16 mouse cellular contexts compared by ENCODE assay signal in genomic region chr10:39611234-39611633, GRCm38 (mm10). TPM values are rescaled to one million over a fixed set of nuclear protein-coding genes. Genes with fewer than 3 reads are reported as not detected.
DNase-seq lines count a peak whose midpoint lies in the region; ATAC-seq and TF ChIP-seq lines count a peak whose summit lies in the region.
"Had no signal": no experiment of that assay in that cellular context is flagged by ENCODE, and none has a peak within 500 bp of the region (broad histone marks: within the 10 kb centered on the region; RNA-seq: fewer than 3 reads in every experiment).

No protein-coding gene starts in this region.

- DNase-seq in kidney, adult 2 months = no peak
- peak; percentile 52 for DNase-seq in lung, postnatal 0 days (ENCODE audit: low spot score)
- no peak for DNase-seq in adrenal gland, adult 2 months
- DNase-seq in hindbrain, embryonic 14.5 days (ENCODE audit: low spot score) = no peak
- DNase-seq: cerebellum, adult 11-12 months; cerebellum, postnatal 36 days; heart, adult 2 months; heart, postnatal 14 days had no signal

- peaks cover 26% of the 10 kb centered on the region for H3K4me1 ChIP-seq in kidney, embryonic 16.5 days (ENCODE audit: insufficient read depth, low read length)
- H3K4me1 ChIP-seq in kidney, adult 2 months (ENCODE audit: control insufficient read depth, insufficient read depth, low read length) = peaks cover 20% of the 10 kb centered on the region
- peaks cover 23% of the 10 kb centered on the region for H3K4me1 ChIP-seq in intestine, embryonic 15.5 days (replicated peaks)
- H3K4me1 ChIP-seq in lung, postnatal 0 days (ENCODE audit: insufficient read depth, low read depth, low read length) = peaks cover 14% of the 10 kb centered on the region; the same call in 1 of the 2 replicates
- peaks cover 37% of the 10 kb centered on the region for H3K4me1 ChIP-seq in stomach, embryonic 16.5 days (ENCODE audit: control insufficient read depth, insufficient read depth, low read length)
- H3K4me1 ChIP-seq in hindbrain, embryonic 14.5 days (replicated peaks; ENCODE audit: control insufficient read depth, insufficient read depth, low read length) = peaks cover 19% of the 10 kb centered on the region

- TF ChIP-seq EP300 in lung, postnatal 0 days (IDR thresholded peaks at IDR 0.05) = no peak

- peaks cover 7% of the 10 kb centered on the region; the same call in 1 of the 2 replicates for H3K36me3 ChIP-seq in kidney, embryonic 16.5 days (ENCODE audit: insufficient read depth, low read length)
- H3K36me3 ChIP-seq in kidney, adult 2 months (ENCODE audit: control insufficient read depth, insufficient read depth, low read length) = no peaks in the 10 kb centered on the region
- 0 out of 2 replicates have a peak, but pooled peaks cover 2% of the 10 kb centered on the region for H3K36me3 ChIP-seq in intestine, embryonic 15.5 days
- no peaks in the 10 kb centered on the region for H3K36me3 ChIP-seq in lung, postnatal 0 days (ENCODE audit: insufficient read depth, low read length)
- peaks cover 4% of the 10 kb centered on the region; the same call in 1 of the 2 replicates for H3K36me3 ChIP-seq in stomach, embryonic 16.5 days (ENCODE audit: control insufficient read depth, insufficient read depth, low read length)
- no peaks in the 10 kb centered on the region for H3K36me3 ChIP-seq in hindbrain, embryonic 14.5 days (replicated peaks; ENCODE audit: control insufficient read depth, insufficient read depth)
- H3K36me3 ChIP-seq: liver, embryonic 15.5 days; neural tube, embryonic 15.5 days had no signal

- no peak for TF ChIP-seq POLR2A in kidney, adult 2 months (IDR thresholded peaks at IDR 0.05; ENCODE audit: low read depth, low read length)

- no peak for ATAC-seq in kidney, embryonic 16.5 days (ENCODE audit: low FRiP score, low TSS enrichment)
- peak; percentile 11 for ATAC-seq in intestine, embryonic 15.5 days
- ATAC-seq in lung, postnatal 0 days = no peak
- peak; percentile 35; the same call in 1 of the 2 replicates for ATAC-seq in stomach, embryonic 16.5 days (ENCODE audit: insufficient read depth, low FRiP score)
- no peak for ATAC-seq in megakaryocyte-erythroid progenitor cell, adult 5-6 weeks (replicated peaks; ENCODE audit: low FRiP score, low TSS enrichment, poor library complexity, severe bottlenecking)
- ATAC-seq in hindbrain, embryonic 14.5 days (ENCODE audit: low FRiP score) = no peak
- ATAC-seq: forebrain, embryonic 14.5 days; hindbrain, embryonic 16.5 days had no signal

- WGBS in kidney, embryonic 16.5 days = 71% methylated on average over 3 of the region's 3 CpGs
- 81% methylated on average over 3 of the region's 3 CpGs for WGBS in kidney, adult 2 months
- WGBS in intestine, embryonic 15.5 days = 40% methylated on average over 3 of the region's 3 CpGs
- WGBS in lung, postnatal 0 days = 30% methylated on average over 3 of the region's 3 CpGs
- 28% methylated on average over 3 of the region's 3 CpGs for WGBS in stomach, embryonic 16.5 days
- WGBS in hindbrain, embryonic 14.5 days = 78% methylated on average over 3 of the region's 3 CpGs

- no peak overlapping the region for H3K9ac ChIP-seq in kidney, embryonic 16.5 days (replicated peaks; ENCODE audit: low read length)
- no peak overlapping the region for H3K9ac ChIP-seq in intestine, embryonic 15.5 days
- no peak overlapping the region for H3K9ac ChIP-seq in lung, postnatal 0 days (replicated peaks; ENCODE audit: low read depth)
- 0 out of 2 replicates have a peak overlapping the region, but pooled peaks have one; percentile 35 for H3K9ac ChIP-seq in stomach, embryonic 16.5 days (ENCODE audit: low read length)
- H3K9ac ChIP-seq in hindbrain, embryonic 14.5 days = no peak overlapping the region
- H3K9ac ChIP-seq: liver, embryonic 15.5 days; neural tube, embryonic 15.5 days had no signal

- no peak overlapping the region for H3K4me2 ChIP-seq in kidney, embryonic 16.5 days (replicated peaks; ENCODE audit: low read depth, low read length)
- peak overlapping the region; percentile 35; the same call in 1 of the 2 replicates for H3K4me2 ChIP-seq in intestine, embryonic 15.5 days (replicated peaks)
- H3K4me2 ChIP-seq in lung, postnatal 0 days (replicated peaks; ENCODE audit: low read depth, low read length) = no peak overlapping the region
- peak overlapping the region; percentile 25; the same call in 1 of the 2 replicates for H3K4me2 ChIP-seq in stomach, embryonic 16.5 days (ENCODE audit: low read depth, low read length)
- no peak overlapping the region for H3K4me2 ChIP-seq in hindbrain, embryonic 14.5 days (replicated peaks)
- H3K4me2 ChIP-seq: liver, embryonic 15.5 days; neural tube, embryonic 15.5 days had no signal

- peaks cover 9% of the 10 kb centered on the region for H3K9me3 ChIP-seq in kidney, embryonic 16.5 days (ENCODE audit: low read length)
- no peaks in the 10 kb centered on the region for H3K9me3 ChIP-seq in intestine, embryonic 15.5 days
- no peaks in the 10 kb centered on the region for H3K9me3 ChIP-seq in lung, postnatal 0 days (ENCODE audit: low read length)
- H3K9me3 ChIP-seq in stomach, embryonic 16.5 days (replicated peaks; ENCODE audit: control insufficient read depth, low read length) = peaks cover 5% of the 10 kb centered on the region; the same call in 1 of the 2 replicates
- H3K9me3 ChIP-seq in hindbrain, embryonic 14.5 days (ENCODE audit: control insufficient read depth, low read length) = peaks cover 9% of the 10 kb centered on the region; the same call in 1 of the 2 replicates
- H3K9me3 ChIP-seq: liver, embryonic 15.5 days; neural tube, embryonic 15.5 days had no signal

- 0 out of 2 replicates have a peak overlapping the region, but pooled peaks have one; percentile 8 for H3K27ac ChIP-seq in kidney, embryonic 16.5 days (ENCODE audit: low read length)
- H3K27ac ChIP-seq in kidney, adult 2 months (ENCODE audit: insufficient read depth, low read depth, low read length) = no peak overlapping the region
- peak overlapping the region; percentile 84 for H3K27ac ChIP-seq in intestine, embryonic 15.5 days
- 0 out of 2 replicates have a peak overlapping the region, but pooled peaks have one; percentile 2 for H3K27ac ChIP-seq in lung, postnatal 0 days (ENCODE audit: low read length)
- H3K27ac ChIP-seq in stomach, embryonic 16.5 days (ENCODE audit: low read length) = peak overlapping the region; percentile 85
- H3K27ac ChIP-seq in hindbrain, embryonic 14.5 days = no peak overlapping the region
- H3K27ac ChIP-seq: heart, adult 2 months; liver, embryonic 15.5 days; neural tube, embryonic 15.5 days had no signal

- TF ChIP-seq CTCF in kidney, adult 2 months (conservative IDR thresholded peaks at IDR 0.05; ENCODE audit: insufficient read depth, insufficient read length, low read depth, low read length) = no peak
- no peak for TF ChIP-seq CTCF in lung, postnatal 0 days (IDR thresholded peaks at IDR 0.05)

- H3K27me3 ChIP-seq in kidney, embryonic 16.5 days (ENCODE audit: insufficient read depth, low read length) = no peaks in the 10 kb centered on the region
- no peaks in the 10 kb centered on the region for H3K27me3 ChIP-seq in kidney, adult 2 months (replicated peaks; ENCODE audit: control insufficient read depth, insufficient read depth, low read length)
- H3K27me3 ChIP-seq in intestine, embryonic 15.5 days (replicated peaks) = no peaks in the 10 kb centered on the region
- no peaks in the 10 kb centered on the region for H3K27me3 ChIP-seq in lung, postnatal 0 days (replicated peaks; ENCODE audit: insufficient read depth, low read length)
- H3K27me3 ChIP-seq in stomach, embryonic 16.5 days (ENCODE audit: control insufficient read depth, insufficient read depth, low read length) = no peaks in the 10 kb centered on the region
- H3K27me3 ChIP-seq in hindbrain, embryonic 14.5 days (ENCODE audit: control insufficient read depth, insufficient read depth, low read length) = no peaks in the 10 kb centered on the region
- H3K27me3 ChIP-seq: liver, embryonic 15.5 days; neural tube, embryonic 15.5 days had no signal

- H3K4me3 ChIP-seq in kidney, embryonic 16.5 days (ENCODE audit: low read length) = no peak overlapping the region
- H3K4me3 ChIP-seq in kidney, adult 2 months (ENCODE audit: insufficient read depth, low read depth, low read length) = no peak overlapping the region
- no peak overlapping the region for H3K4me3 ChIP-seq in intestine, embryonic 15.5 days (replicated peaks)
- H3K4me3 ChIP-seq in lung, postnatal 0 days (ENCODE audit: low read depth, low read length) = no peak overlapping the region
- no peak overlapping the region for H3K4me3 ChIP-seq in stomach, embryonic 16.5 days (replicated peaks; ENCODE audit: low read length)
- no peak overlapping the region for H3K4me3 ChIP-seq in hindbrain, embryonic 14.5 days (replicated peaks; ENCODE audit: low read length)
- H3K4me3 ChIP-seq: heart, adult 2 months; liver, embryonic 15.5 days; neural tube, embryonic 15.5 days had no signal

RNA-seq across cellular contexts. Expression of gene Traf3ip2, which starts 1.5 kb away (rescaled TPM):
- 18.4 and 18.9 TPM in 2 replicates for polyA plus RNA-seq in kidney, embryonic 16.5 days (2015; fragmentation: Nextera tagmentation; extraction: Ambion mirVana)
- polyA plus RNA-seq in kidney, adult 2 months (2012; rRNA removed) = 10.4 and 12.8 TPM in 2 replicates
- polyA plus RNA-seq in intestine, embryonic 15.5 days (2015; fragmentation: Nextera tagmentation; extraction: Ambion mirVana) = 25.8 and 29.4 TPM in 2 replicates
- polyA plus RNA-seq in lung, postnatal 0 days (2015; fragmentation: Nextera tagmentation; extraction: Ambion mirVana) = 30.6 and 31.7 TPM in 2 replicates
- 32.1 and 33.1 TPM in 2 replicates for polyA plus RNA-seq in stomach, embryonic 16.5 days (2015; fragmentation: Nextera tagmentation; extraction: Ambion mirVana)
- 1.9 and 4.2 TPM in 2 replicates for total RNA-seq in megakaryocyte-erythroid progenitor cell, adult 5-6 weeks (2014; fragmentation: Nextera tagmentation)
- total RNA-seq in megakaryocyte-erythroid progenitor cell, adult 5-6 weeks (2017) = 0.42 and 0.80 TPM in 2 replicates
- 10 to 100 TPM; 15.3 to 19.1 TPM for total RNA-seq in adrenal gland, adult 2 months (2021)
- polyA plus RNA-seq in adrenal gland, adult 2 months (2012; rRNA removed) = 20.2 and 24.2 TPM in 2 replicates
- polyA plus RNA-seq in hindbrain, embryonic 14.5 days (2014; fragmentation: Nextera tagmentation; extraction: Ambion mirVana) = 8.3 and 10.1 TPM in 2 replicates

Comparison
In these comparisons a context has a peak if more than half of its experiments do, and no peak if none do; other contexts are left out.
1. H3K27ac ChIP-seq: peak in kidney, embryonic 16.5 days (single experiment), intestine, embryonic 15.5 days (single experiment), lung, postnatal 0 days (single experiment) and stomach, embryonic 16.5 days (single experiment); none in kidney, adult 2 months (single experiment) and hindbrain, embryonic 14.5 days (single experiment).
2. ATAC-seq: peak in intestine, embryonic 15.5 days (single experiment) and stomach, embryonic 16.5 days (single experiment); none in kidney, embryonic 16.5 days (single experiment), lung, postnatal 0 days (single experiment), megakaryocyte-erythroid progenitor cell, adult 5-6 weeks (single experiment) and hindbrain, embryonic 14.5 days (single experiment).
3. H3K4me2 ChIP-seq: peak in intestine, embryonic 15.5 days (single experiment) and stomach, embryonic 16.5 days (single experiment); none in kidney, embryonic 16.5 days (single experiment), lung, postnatal 0 days (single experiment) and hindbrain, embryonic 14.5 days (single experiment).